Mouse (Mus musculus): ENCODE data around the gene Ankrd12. TPM values are rescaled to one million over a fixed set of nuclear protein-coding genes. Genes with fewer than 3 reads are reported as not detected.

The Ankrd12 gene
- polyA plus RNA-seq, 1 experiment from 2014 or later: 29.4 TPM

- DNase-seq (ENCODE audit: low spot score) (no peak), ATAC-seq (replicated peaks; ENCODE audit: insufficient number of reproducible peaks, low FRiP score, low TSS enrichment, low read depth) (no peak)
- H3K9ac ChIP-seq (replicated peaks; ENCODE audit: low read length): no peak overlapping the region
- no peaks in the 10 kb centered on the region for H3K9me3 ChIP-seq (replicated peaks; ENCODE audit: control insufficient read depth, low read length)
- no peaks in the 10 kb centered on the region for H3K36me3 ChIP-seq (replicated peaks; ENCODE audit: control insufficient read depth, insufficient read depth, low read depth, low read length)
- no peaks in the 10 kb centered on the region for H3K27me3 ChIP-seq (ENCODE audit: control insufficient read depth, insufficient read depth, low read length)
- no peak overlapping the region for H3K4me3 ChIP-seq (ENCODE audit: low read depth, low read length)
- WGBS: 79% methylated on average over 3 of the region's 3 CpGs
- no peak overlapping the region for H3K27ac ChIP-seq (replicated peaks; ENCODE audit: low read depth, low read length)
- H3K4me2 ChIP-seq (ENCODE audit: low read depth, low read length): no peak overlapping the region
- H3K4me1 ChIP-seq (ENCODE audit: control insufficient read depth, insufficient read depth, low read length): no peaks in the 10 kb centered on the region
These were observed 117.9 kb downstream of the Ankrd12 start for GRCm38 (mm10) chr17:65959011-65959410.

GRCm38 (mm10) chr17:65958366-65958765, 118.5 kb downstream of the Ankrd12 start:
- Histone ChIP-seq H3K27me3 (ENCODE audit: control insufficient read depth, insufficient read depth, low read length) (no peaks in the 10 kb centered on the region), H3K36me3 (replicated peaks; ENCODE audit: control insufficient read depth, insufficient read depth, low read depth, low read length) (no peaks in the 10 kb centered on the region), H3K4me2 (ENCODE audit: low read depth, low read length) (no peak overlapping the region), H3K27ac (replicated peaks; ENCODE audit: low read depth, low read length) (no peak overlapping the region), H3K4me1 (ENCODE audit: control insufficient read depth, insufficient read depth, low read length) (no peaks in the 10 kb centered on the region), H3K4me3 (ENCODE audit: low read depth, low read length) (no peak overlapping the region), H3K9me3 (replicated peaks; ENCODE audit: control insufficient read depth, low read length) (no peaks in the 10 kb centered on the region), H3K9ac (replicated peaks; ENCODE audit: low read length) (no peak overlapping the region)
- WGBS: 89% methylated on average over 1 of the region's 1 CpGs
- DNase-seq (ENCODE audit: low spot score) (no peak), ATAC-seq (replicated peaks; ENCODE audit: insufficient number of reproducible peaks, low FRiP score, low TSS enrichment, low read depth) (no peak)

- Histone ChIP-seq H3K27ac (replicated peaks; ENCODE audit: low read depth, low read length) (no peak overlapping the region), H3K9ac (replicated peaks; ENCODE audit: low read length) (no peak overlapping the region), H3K9me3 (replicated peaks; ENCODE audit: control insufficient read depth, low read length) (no peaks in the 10 kb centered on the region), H3K4me1 (ENCODE audit: control insufficient read depth, insufficient read depth, low read length) (no peaks in the 10 kb centered on the region), H3K27me3 (ENCODE audit: control insufficient read depth, insufficient read depth, low read length) (no peaks in the 10 kb centered on the region), H3K4me2 (ENCODE audit: low read depth, low read length) (no peak overlapping the region), H3K4me3 (ENCODE audit: low read depth, low read length) (no peak overlapping the region), H3K36me3 (replicated peaks; ENCODE audit: control insufficient read depth, insufficient read depth, low read depth, low read length) (no peaks in the 10 kb centered on the region)
- no peak for DNase-seq (ENCODE audit: low spot score)
- no peak for ATAC-seq (replicated peaks; ENCODE audit: insufficient number of reproducible peaks, low FRiP score, low TSS enrichment, low read depth)
- WGBS: 89% methylated on average over 8 of the region's 8 CpGs
These were observed 119.0 kb downstream of the Ankrd12 start for GRCm38 (mm10) chr17:65957782-65958325.

- ATAC-seq (replicated peaks; ENCODE audit: insufficient number of reproducible peaks, low FRiP score, low TSS enrichment, low read depth) (no peak), DNase-seq (ENCODE audit: low spot score) (no peak)
- H3K9me3 ChIP-seq (replicated peaks; ENCODE audit: control insufficient read depth, low read length): no peaks in the 10 kb centered on the region
- H3K27ac ChIP-seq (replicated peaks; ENCODE audit: low read depth, low read length): no peak overlapping the region
- no peaks in the 10 kb centered on the region for H3K4me1 ChIP-seq (ENCODE audit: control insufficient read depth, insufficient read depth, low read length)
- H3K4me3 ChIP-seq (ENCODE audit: low read depth, low read length): no peak overlapping the region
- H3K27me3 ChIP-seq (ENCODE audit: control insufficient read depth, insufficient read depth, low read length): no peaks in the 10 kb centered on the region
- WGBS: 83% methylated on average over 14 of the region's 14 CpGs
- no peaks in the 10 kb centered on the region for H3K36me3 ChIP-seq (replicated peaks; ENCODE audit: control insufficient read depth, insufficient read depth, low read depth, low read length)
- no peak overlapping the region for H3K9ac ChIP-seq (replicated peaks; ENCODE audit: low read length)
- no peak overlapping the region for H3K4me2 ChIP-seq (ENCODE audit: low read depth, low read length)
These were observed 119.7 kb downstream of the Ankrd12 start for GRCm38 (mm10) chr17:65956993-65957781.

GRCm38 (mm10) chr17:65956140-65956539, 120.7 kb downstream of the Ankrd12 start:
- Histone ChIP-seq H3K4me3 (ENCODE audit: low read depth, low read length) (no peak overlapping the region), H3K27me3 (ENCODE audit: control insufficient read depth, insufficient read depth, low read length) (no peaks in the 10 kb centered on the region), H3K4me1 (ENCODE audit: control insufficient read depth, insufficient read depth, low read length) (no peaks in the 10 kb centered on the region), H3K9me3 (replicated peaks; ENCODE audit: control insufficient read depth, low read length) (no peaks in the 10 kb centered on the region), H3K27ac (replicated peaks; ENCODE audit: low read depth, low read length) (no peak overlapping the region), H3K36me3 (replicated peaks; ENCODE audit: control insufficient read depth, insufficient read depth, low read depth, low read length) (no peaks in the 10 kb centered on the region), H3K9ac (replicated peaks; ENCODE audit: low read length) (no peak overlapping the region), H3K4me2 (ENCODE audit: low read depth, low read length) (no peak overlapping the region)
- ATAC-seq (replicated peaks; ENCODE audit: insufficient number of reproducible peaks, low FRiP score, low TSS enrichment, low read depth) (no peak), DNase-seq (ENCODE audit: low spot score) (no peak)
- 69% methylated on average over 3 of the region's 3 CpGs for WGBS

GRCm38 (mm10) chr17:65953959-65954358, 122.9 kb downstream of the Ankrd12 start:
- WGBS: 61% methylated on average over 4 of the region's 4 CpGs
- Histone ChIP-seq H3K9ac (replicated peaks; ENCODE audit: low read length) (no peak overlapping the region), H3K9me3 (replicated peaks; ENCODE audit: control insufficient read depth, low read length) (no peaks in the 10 kb centered on the region), H3K4me3 (ENCODE audit: low read depth, low read length) (no peak overlapping the region), H3K36me3 (replicated peaks; ENCODE audit: control insufficient read depth, insufficient read depth, low read depth, low read length) (no peaks in the 10 kb centered on the region), H3K27ac (replicated peaks; ENCODE audit: low read depth, low read length) (no peak overlapping the region), H3K4me1 (ENCODE audit: control insufficient read depth, insufficient read depth, low read length) (no peaks in the 10 kb centered on the region), H3K4me2 (ENCODE audit: low read depth, low read length) (no peak overlapping the region), H3K27me3 (ENCODE audit: control insufficient read depth, insufficient read depth, low read length) (no peaks in the 10 kb centered on the region)
- ATAC-seq (replicated peaks; ENCODE audit: insufficient number of reproducible peaks, low FRiP score, low TSS enrichment, low read depth) (no peak), DNase-seq (ENCODE audit: low spot score) (no peak)

- H3K27me3 ChIP-seq (ENCODE audit: control insufficient read depth, insufficient read depth, low read length): no peaks in the 10 kb centered on the region
- no peak overlapping the region for H3K27ac ChIP-seq (replicated peaks; ENCODE audit: low read depth, low read length)
- no peaks in the 10 kb centered on the region for H3K9me3 ChIP-seq (replicated peaks; ENCODE audit: control insufficient read depth, low read length)
- no peak overlapping the region for H3K9ac ChIP-seq (replicated peaks; ENCODE audit: low read length)
- peaks cover 5% of the 10 kb centered on the region for H3K36me3 ChIP-seq (replicated peaks; ENCODE audit: control insufficient read depth, insufficient read depth, low read depth, low read length)
- no peaks in the 10 kb centered on the region for H3K4me1 ChIP-seq (ENCODE audit: control insufficient read depth, insufficient read depth, low read length)
- H3K4me2 ChIP-seq (ENCODE audit: low read depth, low read length): no peak overlapping the region
- WGBS: 83% methylated on average over 5 of the region's 5 CpGs
- H3K4me3 ChIP-seq (ENCODE audit: low read depth, low read length): no peak overlapping the region
- DNase-seq (ENCODE audit: low spot score): no peak
- no peak for ATAC-seq (replicated peaks; ENCODE audit: insufficient number of reproducible peaks, low FRiP score, low TSS enrichment, low read depth)
These were observed 124.8 kb downstream of the Ankrd12 start for GRCm38 (mm10) chr17:65952083-65952482.

GRCm38 (mm10) chr17:65950622-65951404, 126.1 kb downstream of the Ankrd12 start, which contains the start of gene Twsg1:
Gene Twsg1 (minus strand): TSS chr17:65951226.
- peak within 1 kb of the TSS; percentile 94 for H3K4me3 ChIP-seq (ENCODE audit: low read depth, low read length)
- peak within 1 kb of the TSS; percentile 53 for H3K4me2 ChIP-seq (ENCODE audit: low read depth, low read length)
- H3K9me3 ChIP-seq (replicated peaks; ENCODE audit: control insufficient read depth, low read length): no peaks in the 10 kb centered on the region
- H3K9ac ChIP-seq (replicated peaks; ENCODE audit: low read length): peak within 1 kb of the TSS; percentile 95
- DNase-seq (ENCODE audit: low spot score) (peak; percentile 94), ATAC-seq (replicated peaks; ENCODE audit: insufficient number of reproducible peaks, low FRiP score, low TSS enrichment, low read depth) (peak; percentile 97)
- H3K36me3 ChIP-seq (replicated peaks; ENCODE audit: control insufficient read depth, insufficient read depth, low read depth, low read length): peaks cover 5% of the 10 kb centered on the region
- H3K27ac ChIP-seq (replicated peaks; ENCODE audit: low read depth, low read length): peak within 1 kb of the TSS; percentile 76
- under 1% methylated on average over 83 of the region's 87 CpGs for WGBS
- H3K27me3 ChIP-seq (ENCODE audit: control insufficient read depth, insufficient read depth, low read length): no peaks in the 10 kb centered on the region
- H3K4me1 ChIP-seq (ENCODE audit: control insufficient read depth, insufficient read depth, low read length): no peaks in the 10 kb centered on the region
